Mouse (Mus musculus) colon, adult 2 months (tissue): ENCODE data around the gene Ccr6. TPM values are rescaled to one million over a fixed set of nuclear protein-coding genes. Genes with fewer than 3 reads are reported as not detected.

Experiments used
- polyA plus RNA-seq: library from polyadenylated mRNA; depleted of rRNA; stranded (reverse); fragments of >200 nt; gene quantifications from 2 replicates; pipeline ENCODE4 v1.2.3, GENCODE M21; 2012; rRNA removed

Ccr6 gene
- 1.3 and 2.1 TPM in 2 replicates for polyA plus RNA-seq

GRCm38 (mm10) chr17:8235743-8236142, at the start of gene Ccr6:
Ccr6 (plus strand) TSS chr17:8236043.

GRCm38 (mm10) chr17:8282821-8283525, 47.1 kb downstream of the Ccr6 start, which contains the start of gene Mpc1:
Mpc1 (plus strand) TSS chr17:8282904.

Other genes starting within 250 kb of the Ccr6 start
- gene Gm49673, start 88.3 kb upstream of the Ccr6 start, polyA plus RNA-seq, result 5.1 and 5.2 TPM in 2 replicates
- gene Rnaset2a, start 87.9 kb upstream of the Ccr6 start, polyA plus RNA-seq, result 79.7 and 89.6 TPM in 2 replicates
- 0.94 and 1.2 TPM in 2 replicates for gene Fgfr1op, start 70.5 kb upstream of the Ccr6 start, polyA plus RNA-seq
- gene Mpc1, start 46.9 kb downstream of the Ccr6 start, polyA plus RNA-seq, result 71.5 and 79.3 TPM in 2 replicates
- gene Sft2d1, start 75.1 kb downstream of the Ccr6 start, polyA plus RNA-seq, result 106 and 126 TPM in 2 replicates
- 0.55 and 0.56 TPM in 2 replicates for gene Prr18, start 101.4 kb downstream of the Ccr6 start, polyA plus RNA-seq
- gene T2, start 119.9 kb downstream of the Ccr6 start, polyA plus RNA-seq, result not detected in 2 replicates
- gene T, start 198.4 kb downstream of the Ccr6 start, polyA plus RNA-seq, result not detected in 2 replicates